Mouse (Mus musculus) right cerebral cortex, adult 2 months (tissue): ENCODE data around the gene Gm21972.

Source experiments
- DNase-seq, 2 experiments: peaks; one replicate each; pipeline ENCODE4 v3.0.0; 2021 to 2022; ENCODE audit warnings: low spot score in 2 of 2

Gm21972 gene

DNA sequence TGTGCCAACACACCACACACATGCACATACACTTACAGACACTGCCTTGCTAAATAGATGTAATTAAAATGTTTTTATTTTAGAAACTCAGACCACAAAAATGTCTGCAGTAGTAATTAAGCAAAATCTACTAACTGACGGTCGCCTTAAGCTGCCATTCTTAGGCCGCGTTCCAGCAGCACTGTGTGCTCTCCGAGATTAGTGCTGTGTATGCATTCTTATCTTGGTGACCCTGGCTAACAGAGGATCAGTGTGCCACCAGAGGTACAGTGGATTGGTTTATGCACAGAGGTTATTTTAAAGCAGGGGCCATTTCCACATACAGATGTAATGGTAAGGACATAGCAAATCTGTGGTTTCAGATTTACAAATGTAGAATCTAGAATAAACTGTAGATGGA is 27.6 kb downstream of the Gm21972 start:
- DNase-seq: no peak

DNA sequence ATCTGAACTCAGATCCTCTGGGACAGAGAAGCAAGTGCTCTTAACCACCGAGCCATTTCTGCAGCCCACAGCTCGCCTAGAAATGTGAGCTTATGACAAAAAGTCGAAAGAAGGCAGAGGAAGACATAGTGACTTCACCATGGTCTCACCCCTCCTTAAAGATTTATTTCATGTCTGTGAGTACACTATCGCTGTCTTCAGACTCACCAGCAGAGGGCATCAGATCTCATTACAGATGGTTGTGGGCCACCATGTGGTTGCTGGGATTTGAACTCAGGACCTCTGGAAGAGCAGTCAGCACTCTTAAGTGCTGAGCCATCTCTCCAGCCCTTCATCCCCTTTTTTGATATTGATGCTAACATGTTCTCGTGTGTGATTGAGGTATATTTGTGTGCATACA is 41.2 kb downstream of the Gm21972 start:
- no peak for DNase-seq

DNA sequence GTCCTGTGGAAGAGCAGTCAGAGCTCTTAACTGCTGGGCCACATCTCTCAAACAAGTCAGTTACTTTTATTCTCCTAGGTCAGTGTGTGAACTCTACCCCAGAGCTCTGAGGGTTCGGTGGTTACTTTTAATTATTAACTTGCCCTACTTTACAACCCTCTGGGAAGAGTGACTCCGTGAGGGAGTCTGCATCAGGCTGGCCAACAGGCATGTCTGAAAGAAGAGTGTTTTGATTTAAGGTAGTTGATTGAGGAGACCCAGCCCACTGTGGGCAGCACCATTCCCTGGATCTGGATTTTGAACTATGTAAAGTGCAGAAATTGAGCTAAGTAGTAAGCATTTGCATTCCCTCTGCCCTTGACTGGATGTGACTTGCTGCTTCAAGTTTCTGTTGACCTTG is 42.6 kb downstream of the Gm21972 start:
- no peak for DNase-seq

DNA sequence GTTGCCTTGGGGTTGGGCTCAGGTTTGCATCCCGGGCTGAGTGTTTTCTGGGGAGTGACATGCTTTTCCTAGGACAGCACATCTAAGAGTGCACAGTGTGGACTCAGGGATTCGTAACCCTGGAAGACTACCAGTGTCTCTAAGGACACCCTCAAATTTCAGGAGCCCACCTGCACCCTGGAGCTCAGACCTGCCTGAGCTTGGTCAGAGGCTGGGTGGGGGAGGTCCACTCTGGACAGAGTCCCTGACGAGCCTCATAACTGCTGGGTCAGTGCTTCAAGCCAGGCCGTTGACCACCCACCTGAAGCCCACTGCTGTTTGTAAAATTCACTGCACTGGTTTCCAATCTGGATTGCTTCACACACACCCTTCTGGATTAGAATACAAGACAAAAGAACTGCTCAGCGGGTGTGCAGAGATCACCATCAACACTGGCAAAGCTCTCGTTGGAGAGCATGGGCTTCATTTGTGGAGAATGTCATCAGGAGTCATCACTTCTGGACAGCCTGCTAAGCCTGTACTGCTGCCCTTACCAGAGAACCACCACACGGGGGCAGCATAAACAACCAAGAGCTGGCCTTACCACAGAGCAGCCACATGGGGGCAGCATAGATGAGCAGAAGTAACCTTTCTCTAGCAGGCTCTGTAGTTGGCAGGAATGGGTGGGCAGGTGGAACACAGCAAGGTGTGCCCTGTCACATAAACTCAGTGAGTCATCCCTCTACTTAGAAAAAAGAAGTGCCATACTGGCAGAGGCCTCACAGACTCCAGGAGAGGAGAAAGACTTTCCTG is 45.2 kb downstream of the Gm21972 start:
- peak; percentile 82 to 85 for DNase-seq

DNA sequence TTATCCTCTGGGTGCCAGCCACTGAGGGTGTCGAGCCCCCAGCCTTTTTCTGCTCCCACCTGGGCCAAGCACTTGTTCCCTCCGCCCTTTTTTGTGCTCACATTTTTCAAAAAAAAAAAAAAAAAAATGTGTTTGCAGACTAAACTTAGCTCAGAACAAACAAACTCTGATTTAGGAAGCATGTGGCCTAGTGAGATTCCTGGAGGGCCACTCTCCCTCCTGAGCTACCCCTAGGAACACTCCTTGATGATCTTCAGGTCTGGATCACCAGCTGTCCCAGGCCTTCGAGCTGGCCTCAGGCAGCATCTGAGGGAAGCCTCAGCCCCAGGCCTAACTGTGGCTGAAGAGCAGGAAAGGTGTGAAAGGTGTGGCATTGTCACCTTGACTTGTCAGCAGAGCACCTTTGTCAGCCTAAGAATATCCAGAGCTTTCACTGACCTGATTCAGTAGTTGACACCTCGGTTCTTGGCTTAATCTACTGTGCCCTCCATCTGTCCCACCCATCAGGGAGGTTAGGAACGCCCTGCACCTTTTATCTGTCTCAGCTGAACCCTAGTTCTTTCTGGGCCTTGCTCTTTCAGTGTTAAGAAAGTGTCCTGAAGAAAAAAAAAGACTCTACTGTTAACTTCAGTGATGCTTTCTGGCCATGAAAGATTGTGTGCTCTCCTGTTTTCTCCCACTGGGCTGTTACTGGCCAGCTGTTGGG is 48.7 kb downstream of the Gm21972 start:
- DNase-seq: no peak

DNA sequence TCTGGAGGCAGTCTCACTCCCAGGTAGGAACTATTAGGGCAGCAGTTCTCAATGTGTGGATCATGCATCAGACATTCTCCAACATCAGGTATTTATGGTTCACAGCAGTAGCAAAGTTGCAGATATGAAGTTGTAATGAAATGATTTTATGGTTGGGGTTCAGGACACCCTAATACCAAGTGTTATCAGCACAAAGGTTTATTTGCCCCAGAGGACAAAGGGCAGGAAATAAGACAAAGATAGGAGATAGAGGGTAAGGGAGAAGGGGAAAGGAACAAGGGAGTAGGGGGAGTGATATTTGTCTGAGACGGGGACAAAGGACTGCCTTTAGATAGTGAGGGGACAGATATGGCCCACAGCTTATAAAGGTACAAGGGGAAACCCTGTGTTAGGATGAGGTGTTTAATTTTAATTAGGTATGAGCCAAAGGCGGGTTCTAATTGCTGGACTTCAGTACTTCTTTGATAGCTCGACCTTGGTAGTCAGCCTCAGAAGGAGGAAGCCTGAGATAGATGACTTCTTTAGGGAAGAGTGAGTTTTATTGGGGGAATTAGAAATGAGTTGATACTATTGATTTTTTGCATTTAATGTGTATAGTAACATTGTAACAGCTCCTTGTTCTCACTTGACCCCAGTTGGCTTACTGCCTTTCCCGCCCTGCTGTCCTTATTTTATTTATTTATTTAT is 50.3 kb downstream of the Gm21972 start:
- DNase-seq: no peak

DNA sequence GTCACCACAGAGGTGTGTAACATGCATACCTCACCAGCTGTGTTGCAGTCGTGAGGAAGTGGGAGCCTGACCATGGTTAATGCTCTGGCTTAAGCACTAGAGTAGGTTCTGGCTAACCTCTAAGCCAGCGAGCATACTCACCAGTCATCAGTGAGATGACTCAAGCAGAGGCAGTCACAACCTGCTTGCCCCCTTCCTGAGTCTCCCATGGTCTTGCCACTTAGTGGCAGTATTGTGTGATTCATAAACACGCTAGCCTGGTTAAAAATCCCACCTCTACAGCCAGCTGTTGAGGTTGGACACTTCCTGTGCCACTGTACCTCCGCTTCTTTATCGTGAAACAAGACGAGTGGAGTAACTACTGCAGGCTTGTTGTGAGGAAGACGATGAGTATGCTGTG is 53.3 kb downstream of the Gm21972 start:
- no peak for DNase-seq

DNA sequence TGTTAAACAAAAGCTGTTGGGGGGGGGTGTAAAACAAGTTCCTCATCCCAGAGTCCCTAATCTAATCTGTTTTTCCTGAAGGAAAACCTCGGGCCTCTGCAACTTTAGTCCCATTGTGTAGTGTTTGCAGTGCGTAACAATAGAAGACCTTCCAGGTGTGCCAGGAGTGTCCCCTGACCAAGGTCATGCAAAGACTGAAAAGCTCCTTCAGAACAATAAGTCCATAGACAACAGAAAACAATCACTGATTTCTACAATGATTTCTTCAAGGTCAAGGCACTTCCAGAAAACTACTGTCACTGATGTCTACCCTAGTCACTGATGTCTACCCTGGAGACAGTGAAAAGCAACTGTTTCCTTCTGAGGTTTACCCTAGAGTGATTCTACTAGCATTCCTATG is 54.4 kb downstream of the Gm21972 start:
- DNase-seq: no peak

DNA sequence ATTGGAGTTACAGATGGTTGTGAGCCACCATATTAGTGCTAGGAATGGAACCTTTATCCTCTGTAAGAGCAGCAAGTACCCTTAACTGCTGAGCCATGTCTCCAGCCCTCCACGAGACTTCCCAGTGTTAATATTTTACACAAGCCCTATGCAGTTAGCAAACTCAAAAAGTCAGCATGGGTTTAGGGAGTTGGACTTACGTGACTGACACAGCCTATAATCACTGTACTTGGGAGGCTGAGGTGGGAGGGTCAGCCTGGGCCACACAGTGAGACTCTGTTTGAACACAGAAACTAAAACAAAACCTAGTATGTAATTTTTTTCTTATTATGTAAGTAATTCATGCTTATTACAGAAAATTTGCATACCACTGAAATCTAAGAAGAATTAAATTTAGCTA is 54.8 kb downstream of the Gm21972 start:
- DNase-seq: no peak

DNA sequence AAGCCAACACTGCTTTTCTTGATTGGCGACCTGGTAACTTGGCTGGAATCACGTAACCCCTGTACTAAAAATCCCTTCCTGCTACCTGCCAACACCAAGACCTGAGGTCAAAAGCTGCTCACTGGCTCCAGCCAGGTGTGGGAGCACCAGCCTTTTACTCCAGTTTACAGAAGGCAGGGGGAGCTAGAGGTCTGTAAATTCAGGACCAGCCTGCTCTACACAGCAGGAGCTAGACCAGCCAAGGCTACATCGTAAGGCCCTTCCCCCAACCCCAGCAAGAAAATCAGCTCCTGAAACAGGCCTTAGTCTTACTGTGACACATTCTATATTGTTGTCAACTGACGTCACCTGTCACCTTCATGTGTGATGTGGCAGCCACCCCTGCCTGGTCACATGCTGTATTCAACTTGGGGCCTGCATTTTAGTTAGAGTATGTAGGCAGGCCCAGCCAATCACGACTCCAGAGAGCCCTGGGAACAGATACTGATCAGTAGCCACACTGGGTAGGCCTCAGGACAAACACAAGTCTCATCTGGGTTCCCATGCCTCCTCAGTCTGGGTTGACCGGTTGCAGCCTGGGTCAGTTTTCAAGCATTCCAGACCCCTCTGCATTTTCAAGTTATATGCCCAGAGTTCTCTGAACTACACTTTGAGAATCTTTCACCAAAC is 55.7 kb downstream of the Gm21972 start:
- no peak for DNase-seq

DNA sequence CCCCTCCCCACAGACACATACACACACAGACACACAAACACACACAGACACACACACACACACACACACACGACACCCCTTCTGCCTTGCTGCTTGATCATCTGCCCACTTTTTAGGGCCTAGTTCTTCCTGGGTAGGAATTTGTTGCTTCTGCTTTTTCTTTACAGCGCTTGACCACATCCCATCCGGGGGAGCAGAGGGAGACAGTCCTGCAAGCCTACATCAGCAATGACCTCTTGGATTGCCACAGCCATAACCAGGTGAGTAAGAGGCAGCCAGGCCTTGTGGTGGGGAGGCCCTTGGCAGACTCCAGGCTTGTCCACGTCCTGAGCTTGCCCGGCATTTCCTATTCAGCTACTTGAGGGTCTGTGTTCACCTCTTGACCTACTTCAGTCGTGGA is 57.4 kb downstream of the Gm21972 start:
- no peak for DNase-seq

DNA sequence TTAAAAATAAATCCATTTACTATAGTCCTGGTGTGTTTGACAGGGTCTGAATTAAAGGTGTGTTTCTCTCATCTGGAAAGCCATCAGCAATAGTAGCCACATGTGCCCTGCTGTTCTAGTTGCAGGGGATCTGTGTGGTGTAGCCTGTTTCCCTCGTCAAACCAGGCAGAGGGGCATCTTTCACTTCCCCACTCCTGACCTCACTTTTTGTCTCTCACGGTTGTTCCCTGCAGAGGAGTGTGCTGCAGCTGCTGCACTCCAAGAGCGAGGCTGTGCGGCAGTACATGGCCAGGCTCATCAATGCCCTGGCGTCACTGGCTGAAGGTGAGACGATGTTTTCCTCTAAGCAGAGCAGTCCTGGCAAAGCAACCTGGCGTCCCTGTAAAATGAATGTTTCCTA is 60.6 kb downstream of the Gm21972 start:
- no peak for DNase-seq

DNA sequence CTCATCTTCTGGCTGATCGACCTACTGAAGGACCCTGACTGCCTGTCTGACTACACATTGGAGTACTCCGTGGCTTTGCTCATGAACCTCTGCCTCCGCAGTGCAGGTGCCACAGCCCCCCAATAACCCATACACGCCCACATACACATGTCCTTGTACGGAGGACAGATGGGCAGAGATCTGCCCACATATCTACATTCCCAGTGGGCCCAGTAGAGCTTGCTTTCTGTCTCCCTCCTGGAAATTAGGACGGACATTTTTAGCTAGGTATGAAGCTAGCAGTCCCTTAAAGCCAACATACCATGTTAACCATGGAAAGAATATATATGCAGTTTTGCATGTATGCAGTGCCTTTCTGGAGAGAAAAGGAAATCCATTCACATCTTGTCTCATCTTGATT is 64.8 kb downstream of the Gm21972 start:
- DNase-seq: peak in 1 of 2 experiments; percentile 39

DNA sequence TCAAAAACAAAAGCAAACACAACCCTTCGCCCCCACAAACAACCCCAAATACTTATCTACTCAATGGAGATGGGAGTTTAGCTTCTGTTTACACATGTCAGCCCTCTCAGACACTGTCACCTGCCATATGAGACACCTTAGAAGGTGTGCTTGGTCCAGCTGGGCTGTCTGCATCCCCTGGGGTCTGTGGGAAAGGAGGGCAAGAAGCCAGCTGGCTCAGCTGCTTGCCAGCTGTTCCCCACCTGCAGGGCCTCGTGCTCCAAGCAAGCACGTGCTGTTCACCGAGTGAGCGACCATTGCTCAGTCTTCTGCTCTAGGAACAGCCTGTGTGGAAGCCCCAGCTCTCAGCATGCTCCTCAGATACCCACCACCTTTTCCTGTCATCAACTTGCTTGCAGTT is 65.6 kb downstream of the Gm21972 start:
- DNase-seq: no peak

DNA sequence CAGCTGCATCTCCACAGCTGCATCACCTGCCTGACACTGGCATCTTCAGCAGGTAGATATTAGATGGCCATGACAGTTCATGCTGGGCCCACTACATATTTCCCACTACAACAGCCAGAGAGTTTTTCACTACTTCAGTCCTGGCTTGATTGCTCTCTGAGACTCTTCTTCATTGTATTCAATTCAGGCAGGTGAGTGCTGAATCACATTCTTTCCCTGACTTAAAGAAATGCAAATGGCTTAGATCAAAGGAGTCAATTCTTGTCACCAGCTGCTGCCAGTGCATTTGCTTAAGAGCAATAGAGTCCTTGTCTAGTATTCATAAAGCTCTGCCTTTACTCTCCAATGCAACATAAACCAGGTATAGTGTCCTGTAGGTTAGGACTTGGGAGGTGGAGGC is 67.9 kb downstream of the Gm21972 start:
- no peak for DNase-seq

DNA sequence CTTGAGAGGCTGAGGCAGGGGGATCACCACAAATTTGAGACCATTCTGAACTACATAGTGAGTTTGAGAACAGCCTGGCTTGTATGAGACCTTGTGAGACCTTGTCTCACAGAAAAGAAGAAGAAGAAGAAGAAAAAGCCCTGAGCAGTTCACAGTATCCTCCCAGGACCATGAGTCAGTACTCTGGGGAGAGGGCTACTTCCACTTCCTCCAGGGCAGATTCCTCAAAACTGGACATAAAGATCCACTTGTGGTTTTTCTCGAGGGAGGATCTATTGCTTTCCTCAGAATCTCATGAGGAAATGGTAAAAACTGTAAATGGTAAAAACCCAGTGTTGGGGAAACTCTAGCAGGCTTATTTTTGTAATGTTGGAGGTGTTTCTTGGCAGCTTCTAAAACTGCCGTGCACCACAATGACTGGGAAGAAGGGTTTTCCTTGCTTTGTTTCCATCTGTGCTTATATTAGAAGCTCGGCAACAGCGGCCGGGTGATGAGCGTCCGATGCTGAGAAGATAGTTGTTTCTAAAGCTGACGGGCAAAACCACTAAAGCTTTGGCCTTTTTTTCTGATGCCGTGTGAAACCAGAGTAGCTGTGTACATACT is 69.3 kb downstream of the Gm21972 start:
- peak; percentile 40 to 55 for DNase-seq

DNA sequence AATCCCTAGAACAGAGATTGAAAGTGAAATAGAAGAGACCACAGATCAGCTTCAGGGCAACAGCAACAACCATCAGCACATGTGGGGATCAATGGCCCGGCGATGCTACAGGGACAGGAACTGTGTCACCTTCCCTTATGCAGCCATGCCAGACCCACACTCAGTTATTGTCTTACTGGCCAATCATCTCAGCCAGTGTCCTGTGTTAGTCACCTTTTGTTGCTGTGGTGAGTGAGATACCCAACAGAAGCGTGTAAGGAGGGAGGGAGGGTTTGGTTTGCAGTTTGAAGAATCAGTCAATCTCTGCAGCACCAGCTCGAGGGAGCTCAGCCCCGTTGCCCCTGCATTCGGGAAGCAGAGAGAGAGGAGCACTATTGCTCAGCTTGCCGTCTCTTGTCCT is 77.2 kb downstream of the Gm21972 start:
- no peak for DNase-seq

DNA sequence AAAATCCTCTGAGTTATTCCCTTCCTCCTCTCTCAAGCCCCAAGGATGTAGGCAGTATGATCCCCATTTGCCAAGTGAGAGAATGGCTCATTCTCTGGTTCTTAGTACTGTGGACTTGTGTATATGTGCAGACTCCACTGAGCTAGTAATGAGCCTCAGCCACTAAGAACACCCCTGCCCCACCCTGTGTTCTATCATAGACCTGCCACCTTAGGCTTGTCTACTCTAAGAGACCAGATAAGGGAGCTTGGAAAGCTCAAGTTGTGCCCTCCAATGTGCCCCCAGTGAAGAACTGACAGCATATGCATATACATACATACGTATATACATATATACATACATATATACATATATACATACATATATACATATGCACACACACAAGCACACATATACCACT is 78.1 kb downstream of the Gm21972 start:
- DNase-seq: no peak
